Mouse (Mus musculus) lung, adult 18-20 months (tissue): ENCODE data around the gene Dnaaf1.

ENCODE experiments used
- DNase-seq, 2 experiments: peaks; one replicate each; pipeline ENCODE4 v3.0.0; 2022; ENCODE audit warnings: mixed read lengths in 2 of 2

Gene Dnaaf1

DNA sequence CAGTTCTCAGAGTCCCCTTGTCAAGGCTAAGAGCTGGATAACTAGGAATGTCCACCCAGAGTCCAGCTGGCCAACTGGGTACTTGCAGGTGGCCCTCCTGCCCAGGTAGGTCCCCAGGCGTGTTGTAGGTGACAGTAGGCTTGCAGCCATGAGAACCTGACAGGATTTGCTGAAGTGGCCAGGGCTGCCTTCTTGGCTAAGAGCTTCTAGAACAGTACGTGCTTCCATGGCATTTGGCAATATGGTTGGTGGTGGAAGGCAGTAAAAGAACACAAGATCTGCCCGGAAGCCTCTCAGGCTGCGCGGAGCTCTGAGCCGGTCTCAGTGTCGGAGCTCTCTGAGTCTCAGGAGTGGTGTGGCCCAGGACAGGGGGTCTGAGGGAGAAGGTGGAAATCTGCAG is 49.9 kb downstream of the Dnaaf1 start:
- DNase-seq: no peak

DNA sequence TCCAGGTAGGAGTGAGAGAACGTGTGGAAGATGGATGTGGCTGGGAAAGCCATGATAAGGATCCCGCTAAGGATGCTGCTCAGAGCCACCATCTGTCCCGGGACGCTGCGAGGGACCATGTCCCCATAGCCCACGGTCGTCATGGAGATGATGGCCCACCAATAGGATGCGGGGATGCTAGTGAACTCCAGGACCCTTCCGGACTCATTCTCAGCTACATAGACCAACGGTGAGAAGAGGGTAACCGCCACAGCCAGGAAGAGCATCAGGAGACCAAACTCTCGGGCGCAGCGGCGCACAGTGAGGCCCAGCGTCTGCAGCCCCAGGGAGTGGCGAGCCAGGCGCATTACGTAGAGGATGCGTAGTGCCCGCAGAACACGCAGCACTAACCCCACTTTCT is 50.8 kb downstream of the Dnaaf1 start:
- no peak for DNase-seq

DNA sequence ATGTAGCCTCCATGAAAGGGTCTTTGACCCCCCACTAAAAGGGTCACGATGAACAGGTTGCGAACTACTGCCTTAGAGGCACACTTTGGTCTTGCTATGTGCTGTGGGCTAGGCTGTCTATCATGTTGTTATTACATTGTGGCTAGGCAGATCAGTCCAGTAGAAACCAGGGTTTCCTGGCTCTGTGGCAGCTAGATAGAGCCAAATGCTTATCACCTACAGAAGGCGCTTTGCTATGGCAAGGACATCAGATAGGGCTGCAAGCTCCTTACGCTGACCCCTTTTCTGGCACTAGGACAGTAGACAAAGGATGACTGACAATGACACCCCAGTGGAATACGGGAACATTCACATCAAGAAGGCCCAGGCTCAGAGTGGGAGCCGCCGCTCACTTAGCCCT is 52.2 kb downstream of the Dnaaf1 start:
- no peak for DNase-seq

- no peak for DNase-seq
These were observed 52.8 kb downstream of the Dnaaf1 start for GRCm38 (mm10) chr8:119627613-119628359.

GRCm38 (mm10) chr8:119630841-119631240 is 55.8 kb downstream of the Dnaaf1 start:
- DNase-seq: no peak

GRCm38 (mm10) chr8:119632246-119632645 is 57.2 kb downstream of the Dnaaf1 start:
- no peak for DNase-seq

- DNase-seq: no peak
These were observed 57.9 kb downstream of the Dnaaf1 start for GRCm38 (mm10) chr8:119632909-119633308.

DNA sequence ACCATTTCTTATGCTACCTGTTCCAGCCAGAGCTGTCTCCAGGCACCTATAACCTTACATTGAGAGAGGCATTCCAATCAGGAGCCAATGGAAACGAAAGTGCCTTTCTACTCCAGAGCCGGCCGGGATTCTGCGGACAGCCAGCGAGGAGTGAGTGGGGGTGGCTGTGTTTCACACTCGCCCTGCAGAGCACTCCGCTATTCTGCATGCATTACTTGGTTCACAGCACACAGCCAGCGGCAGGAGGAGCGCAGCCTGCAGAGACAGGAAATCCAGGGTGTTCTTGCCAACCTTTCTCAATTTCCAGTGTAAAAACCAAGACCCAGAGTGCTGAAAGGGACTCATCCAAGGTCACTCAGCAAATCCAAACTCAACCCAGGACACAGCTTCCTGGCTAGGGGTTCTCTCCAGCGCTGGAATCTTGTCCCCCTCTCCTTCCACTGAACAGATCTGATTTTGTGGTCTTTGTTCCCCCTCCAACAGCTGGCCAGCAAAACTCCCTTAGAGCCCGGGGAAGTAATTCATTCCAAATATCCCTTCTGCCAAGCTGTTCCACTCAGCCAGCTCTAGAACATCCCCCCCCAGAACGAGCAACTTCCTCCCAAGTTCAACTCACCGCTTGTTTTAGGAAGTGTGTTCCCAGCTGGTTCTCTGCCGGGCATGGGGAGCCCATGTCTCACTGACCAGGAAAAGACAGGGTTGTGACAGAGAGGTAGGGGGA is 59.7 kb downstream of the Dnaaf1 start:
- no peak for DNase-seq

- DNase-seq: no peak
These were observed 60.3 kb downstream of the Dnaaf1 start, which contains the start of gene Kcng4 for GRCm38 (mm10) chr8:119635378-119635777. Gene Kcng4, minus strand, starts transcription at chr8:119635680.

- no peak for DNase-seq
These were observed 60.9 kb downstream of the Dnaaf1 start for GRCm38 (mm10) chr8:119635958-119636357.

GRCm38 (mm10) chr8:119636766-119637165 is 61.7 kb downstream of the Dnaaf1 start:
- DNase-seq: no peak

DNA sequence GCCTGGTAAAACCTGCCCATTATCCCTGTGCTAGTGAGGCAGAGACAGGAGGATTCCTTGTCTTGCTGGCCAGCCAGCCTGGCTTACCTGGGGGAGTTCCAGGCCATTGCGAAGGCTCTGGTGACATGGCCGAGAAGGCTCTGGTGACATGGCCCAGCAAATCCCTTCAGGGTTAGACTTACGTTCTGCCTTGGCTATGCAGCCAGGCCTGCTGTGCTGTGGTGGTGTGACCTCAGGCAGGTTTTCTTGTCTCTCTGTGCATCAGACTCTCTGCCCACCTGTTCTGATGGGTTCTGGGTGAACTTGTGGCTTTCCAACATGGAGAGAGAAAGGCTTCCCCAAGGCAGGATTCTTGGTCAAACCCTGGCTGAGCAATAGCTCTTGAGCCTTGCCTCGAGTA is 62.3 kb downstream of the Dnaaf1 start:
- DNase-seq: no peak

GRCm38 (mm10) chr8:119638261-119638660 is 63.2 kb downstream of the Dnaaf1 start:
- DNase-seq: no peak

DNA sequence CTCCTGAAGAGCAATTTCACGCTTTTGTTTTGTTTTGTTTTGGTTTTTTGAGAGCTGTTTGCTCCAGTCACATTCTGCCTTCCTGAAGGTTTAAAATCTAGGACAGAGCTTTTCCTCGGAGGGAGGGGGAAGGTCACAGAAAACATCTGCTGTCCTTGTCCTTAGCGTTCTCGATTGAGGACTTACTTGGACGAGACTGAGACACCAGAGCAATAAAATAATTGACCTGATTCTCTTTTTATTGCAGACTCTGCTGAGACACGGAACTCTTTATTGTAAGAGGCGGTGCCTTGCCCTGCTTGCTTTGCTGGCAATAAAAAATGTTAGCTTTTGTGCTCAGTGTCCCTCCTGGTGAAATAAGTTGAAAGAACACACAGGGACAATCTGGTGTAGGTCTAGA is 64.8 kb downstream of the Dnaaf1 start:
- DNase-seq: no peak

DNA sequence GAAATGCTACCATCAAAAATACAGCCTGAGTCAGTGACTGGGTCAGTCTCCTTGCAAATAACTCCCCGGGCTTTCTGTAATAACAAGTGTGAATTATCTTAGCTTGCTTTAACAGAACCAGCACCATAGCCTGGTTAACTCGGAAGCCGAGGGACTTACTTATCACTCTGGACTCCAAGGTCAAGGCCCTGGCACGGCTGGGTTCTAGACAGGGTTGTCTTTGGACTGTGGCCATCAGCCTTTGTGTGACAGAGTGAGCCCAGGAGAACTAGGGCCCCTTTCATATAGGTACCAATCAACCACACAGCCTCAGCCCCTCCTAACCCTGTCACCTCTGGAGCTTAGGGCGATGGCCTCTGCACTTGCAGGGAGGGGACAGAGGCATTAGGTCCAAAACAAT is 66.0 kb downstream of the Dnaaf1 start:
- no peak for DNase-seq

DNA sequence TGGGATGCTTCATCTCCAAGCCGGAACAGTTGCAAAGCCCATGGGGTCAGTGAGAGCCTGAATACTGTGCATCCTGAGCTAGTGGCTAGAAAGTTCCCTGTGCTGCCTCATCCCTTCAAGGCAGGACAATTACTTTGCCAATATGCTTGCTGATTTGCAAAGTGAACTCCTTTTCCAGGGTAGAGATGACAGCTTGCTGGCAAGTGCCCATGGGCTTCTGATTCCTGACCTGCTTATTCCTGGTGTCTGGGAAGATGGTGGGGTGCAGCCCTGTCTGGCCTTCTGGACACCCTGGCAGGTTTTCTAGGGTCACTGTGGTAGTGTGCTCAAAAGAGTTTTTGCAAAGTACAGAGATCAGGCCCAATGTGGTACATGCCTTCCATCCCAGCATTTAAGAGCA is 67.9 kb downstream of the Dnaaf1 start:
- no peak for DNase-seq

DNA sequence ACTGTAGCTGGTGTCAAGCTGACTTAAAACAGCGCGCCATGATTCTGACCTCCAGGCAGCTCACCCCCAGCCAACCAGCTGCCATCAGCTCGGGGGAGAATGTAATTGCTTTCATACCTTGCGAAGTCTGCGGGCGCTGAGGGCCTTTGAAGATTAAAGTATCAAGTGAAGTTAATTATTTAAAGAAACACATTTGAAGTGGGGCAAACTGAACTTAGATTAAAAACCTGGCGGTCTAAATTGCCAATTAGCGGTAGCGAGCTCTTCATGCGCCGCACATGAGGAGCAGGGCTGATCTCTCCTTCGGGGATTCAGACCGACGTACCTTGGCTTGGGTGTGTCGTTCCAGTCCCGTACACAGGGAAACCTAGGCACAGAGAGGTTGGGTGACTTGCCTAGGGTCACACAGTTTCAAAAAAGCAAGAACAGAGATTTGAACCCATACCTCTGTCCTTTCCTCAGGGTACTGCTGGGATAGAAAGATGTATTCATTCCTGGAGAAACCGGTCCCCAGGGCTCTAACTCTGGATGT is 69.5 kb downstream of the Dnaaf1 start:
- no peak for DNase-seq

- DNase-seq: no peak
These were observed 70.1 kb downstream of the Dnaaf1 start for GRCm38 (mm10) chr8:119644981-119645597.

GRCm38 (mm10) chr8:119646197-119646596 is 71.2 kb downstream of the Dnaaf1 start:
- no peak for DNase-seq

DNA sequence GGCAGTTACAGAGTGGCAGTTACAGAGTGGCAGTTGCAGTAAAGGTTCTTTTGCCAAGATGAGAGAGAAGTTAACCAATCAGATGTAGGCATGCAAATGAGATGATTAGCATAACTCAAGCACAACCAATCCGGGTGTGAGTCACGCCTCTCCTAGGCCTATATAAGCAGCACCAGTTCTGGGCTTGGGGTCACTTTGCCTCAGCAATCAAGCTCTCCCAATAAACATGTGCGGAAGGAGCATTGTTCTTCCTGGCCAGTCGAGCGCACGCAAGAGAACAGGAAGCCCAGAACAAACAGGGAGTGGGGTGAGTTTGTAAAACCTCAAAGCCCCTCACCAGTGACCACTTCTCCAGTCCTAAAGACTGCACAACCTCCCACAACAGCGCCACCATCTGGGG is 71.8 kb downstream of the Dnaaf1 start:
- DNase-seq: no peak
